Mouse (Mus musculus): Measurements from ENCODE around the gene Ift46. TPM values are rescaled to one million over a fixed set of nuclear protein-coding genes. Genes with fewer than 3 reads are reported as not detected.
A peak's percentile ranks its signal among the peaks of the same experiment; 100 is the strongest.

Ift46 gene
- 10 to 100 TPM; 78.8 to 84.5 TPM for total RNA-seq (2021)
- long read RNA-seq, full-length matches to known transcripts, result 20 of 28 reads
- long read RNA-seq, partial matches to known transcripts, result 4 of 28 reads
- long read RNA-seq, other reads (novel, unspliced or antisense), result 4 of 28 reads

- DNase-seq (ENCODE audit: low spot score in 2 of 2), result peak; percentile 79 to 88
Measured at GRCm38 (mm10) chr9:44767101-44768028, at the start of gene Ift46, which contains the start of gene Arcn1. TSS of gene Ift46 (plus strand) at chr9:44767908. TSS of gene Arcn1 (minus strand) at chr9:44767845.

- DNase-seq (ENCODE audit: low spot score in 2 of 2), result no peak
Measured at GRCm38 (mm10) chr9:44718937-44719631, 48.6 kb upstream of the Ift46 start.

GRCm38 (mm10) chr9:44719632-44720357 is 47.9 kb upstream of the Ift46 start:
- no peak for DNase-seq (ENCODE audit: low spot score in 2 of 2)

GRCm38 (mm10) chr9:44720358-44721153 is 47.2 kb upstream of the Ift46 start:
- no peak for DNase-seq (ENCODE audit: low spot score in 2 of 2)

GRCm38 (mm10) chr9:44721154-44721876 is 46.4 kb upstream of the Ift46 start:
- peak; percentile 84 to 90 for DNase-seq (ENCODE audit: low spot score in 2 of 2)

- DNase-seq (ENCODE audit: low spot score in 2 of 2), result no peak
Measured at GRCm38 (mm10) chr9:44721877-44722186, 45.9 kb upstream of the Ift46 start.

- DNase-seq (ENCODE audit: low spot score in 2 of 2), result no peak
Measured at GRCm38 (mm10) chr9:44722575-44722974, 45.1 kb upstream of the Ift46 start.

GRCm38 (mm10) chr9:44723008-44723407 is 44.7 kb upstream of the Ift46 start:
- no peak for DNase-seq (ENCODE audit: low spot score in 2 of 2)

GRCm38 (mm10) chr9:44723521-44724041 is 44.1 kb upstream of the Ift46 start:
- peak in 1 of 2 experiments; percentile 19 for DNase-seq (ENCODE audit: low spot score in 2 of 2)

- DNase-seq (ENCODE audit: low spot score in 2 of 2), result peak in 1 of 2 experiments; percentile 59
Measured at GRCm38 (mm10) chr9:44724223-44724622, 43.5 kb upstream of the Ift46 start.

- peak in 1 of 2 experiments; percentile 13 for DNase-seq (ENCODE audit: low spot score in 2 of 2)
Measured at GRCm38 (mm10) chr9:44724665-44725064, 43.0 kb upstream of the Ift46 start.

- no peak for DNase-seq (ENCODE audit: low spot score in 2 of 2)
Measured at GRCm38 (mm10) chr9:44726431-44727146, 41.1 kb upstream of the Ift46 start.

- DNase-seq (ENCODE audit: low spot score in 2 of 2), result no peak
Measured at GRCm38 (mm10) chr9:44727441-44727840, 40.3 kb upstream of the Ift46 start.

- DNase-seq (ENCODE audit: low spot score in 2 of 2), result no peak
Measured at GRCm38 (mm10) chr9:44732130-44732549, 35.6 kb upstream of the Ift46 start.

GRCm38 (mm10) chr9:44732921-44733530 is 34.7 kb upstream of the Ift46 start:
- DNase-seq (ENCODE audit: low spot score in 2 of 2), result no peak

- peak in 1 of 2 experiments; percentile 68 for DNase-seq (ENCODE audit: low spot score in 2 of 2)
Measured at GRCm38 (mm10) chr9:44733671-44734523, 33.8 kb upstream of the Ift46 start.

Measured in layer of hippocampus, postnatal 10 days (tissue).